Mouse (Mus musculus): Measurements from ENCODE around the gene Nckipsd.

The Nckipsd gene

GRCm38 (mm10) chr9:108808163-108808665 lies at the start of gene Nckipsd:
TSS of gene Nckipsd (plus strand) at chr9:108808368.
- DNase-seq (ENCODE audit: low spot score in 2 of 2), result peak; percentile 87

GRCm38 (mm10) chr9:108759121-108759520 lies 49.0 kb upstream of the Nckipsd start:
- DNase-seq (ENCODE audit: low spot score in 2 of 2), result no peak

DNA sequence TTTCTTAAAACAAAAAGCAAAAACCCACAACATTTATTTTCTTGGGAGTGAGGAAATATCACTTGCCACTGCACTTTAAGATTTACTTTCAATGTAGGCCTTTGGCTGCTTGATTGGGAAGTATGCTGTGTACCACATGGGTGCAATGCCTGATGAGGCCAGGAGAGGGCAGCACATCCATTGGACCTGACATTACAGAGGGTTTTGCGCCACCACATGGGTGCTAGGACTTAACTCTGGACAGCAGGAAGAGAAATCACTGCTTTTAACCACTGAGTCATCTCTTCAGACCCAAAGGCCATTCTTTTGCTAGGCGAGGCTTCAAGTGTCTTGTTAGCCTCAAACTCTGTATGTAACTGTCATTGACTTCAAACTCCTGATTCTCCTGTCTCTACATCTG lies 48.4 kb upstream of the Nckipsd start:
- no peak for DNase-seq (ENCODE audit: low spot score in 2 of 2)

DNA sequence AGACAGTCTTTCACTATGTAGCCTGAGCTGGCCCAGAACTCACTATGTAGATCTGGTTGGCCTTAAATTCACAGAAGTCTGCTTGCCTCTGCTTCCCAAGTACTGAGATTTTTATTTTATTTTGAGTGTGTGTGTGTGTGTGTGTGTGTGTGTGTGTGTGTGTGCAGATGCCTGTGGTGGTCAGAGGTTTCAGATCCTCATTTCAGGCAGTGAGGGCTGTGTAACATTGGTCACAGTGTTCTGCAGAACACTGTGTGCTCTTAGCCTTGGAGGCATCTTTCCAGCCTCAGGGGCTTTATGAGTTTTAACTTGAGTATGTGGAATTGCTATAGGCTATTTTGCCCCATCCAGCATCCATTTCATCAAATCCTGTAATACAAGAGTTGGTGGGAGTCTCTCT lies 46.6 kb upstream of the Nckipsd start:
- no peak for DNase-seq (ENCODE audit: low spot score in 2 of 2)

DNA sequence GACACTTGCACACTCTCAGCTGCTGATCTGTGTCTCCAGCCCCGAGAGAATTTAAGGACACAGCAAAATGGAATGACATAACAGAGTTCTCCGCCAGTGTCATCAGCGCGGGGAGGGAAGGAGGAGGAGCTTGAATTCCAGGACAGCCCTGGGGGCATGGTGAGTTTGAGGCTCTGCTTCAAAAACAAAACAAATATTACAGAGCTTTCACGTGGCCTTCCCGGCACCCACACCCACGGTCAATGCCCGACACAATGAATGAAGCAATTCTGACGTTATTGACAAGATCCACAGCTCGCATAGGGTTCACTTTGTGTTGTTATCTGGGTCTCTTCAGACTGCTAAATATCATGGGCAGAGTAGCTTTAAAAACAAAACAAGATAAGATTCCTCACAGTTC lies 43.2 kb upstream of the Nckipsd start:
- DNase-seq (ENCODE audit: low spot score in 2 of 2), result no peak

- DNase-seq (ENCODE audit: low spot score in 2 of 2), result no peak
Measured at GRCm38 (mm10) chr9:108776614-108777013, 31.6 kb upstream of the Nckipsd start.

GRCm38 (mm10) chr9:108777276-108777675 lies 30.9 kb upstream of the Nckipsd start:
- DNase-seq (ENCODE audit: low spot score in 2 of 2), result no peak

DNA sequence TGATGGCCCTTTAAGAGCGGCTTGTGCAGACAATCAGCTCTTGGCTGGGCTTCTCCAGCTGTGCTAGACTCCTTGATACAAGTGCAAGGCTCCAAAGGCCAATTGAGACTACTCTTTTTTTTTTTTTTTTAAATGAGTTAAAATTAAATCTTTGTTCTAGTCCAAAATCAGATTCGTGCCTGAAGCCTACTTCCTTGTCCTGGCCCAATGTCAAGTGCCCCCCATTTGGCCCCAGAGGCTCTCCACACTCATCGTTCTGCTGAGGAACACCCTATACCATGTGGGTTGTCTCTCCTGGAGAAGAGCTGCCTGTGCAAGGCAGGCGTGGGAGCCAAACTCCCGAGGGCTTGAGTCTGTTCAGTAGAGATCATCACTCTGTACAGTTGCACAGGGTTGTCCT lies 27.2 kb upstream of the Nckipsd start:
- DNase-seq (ENCODE audit: low spot score in 2 of 2), result no peak

DNA sequence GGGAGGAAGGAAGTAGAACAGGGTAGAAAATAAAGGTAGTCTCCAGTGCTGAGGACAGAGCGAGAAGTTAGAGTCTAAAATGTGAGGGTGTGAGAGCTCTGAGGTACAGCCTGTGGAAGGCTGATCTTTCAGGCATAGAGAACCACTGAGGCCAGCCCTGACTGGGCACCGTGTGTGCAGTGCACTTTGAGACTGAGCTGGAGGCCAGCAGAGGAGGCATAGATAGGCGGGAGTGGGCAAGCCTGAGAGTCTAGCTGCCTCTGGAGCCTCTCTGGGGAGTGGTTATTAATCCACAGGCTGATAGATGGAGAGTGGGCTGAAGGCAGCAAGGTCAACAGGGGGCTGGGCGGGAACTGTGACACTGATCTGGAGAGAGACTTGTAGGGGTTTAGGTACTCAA lies 26.3 kb upstream of the Nckipsd start:
- no peak for DNase-seq (ENCODE audit: low spot score in 2 of 2)

- no peak for DNase-seq (ENCODE audit: low spot score in 2 of 2)
Measured at GRCm38 (mm10) chr9:108782836-108783547, 25.2 kb upstream of the Nckipsd start.

DNA sequence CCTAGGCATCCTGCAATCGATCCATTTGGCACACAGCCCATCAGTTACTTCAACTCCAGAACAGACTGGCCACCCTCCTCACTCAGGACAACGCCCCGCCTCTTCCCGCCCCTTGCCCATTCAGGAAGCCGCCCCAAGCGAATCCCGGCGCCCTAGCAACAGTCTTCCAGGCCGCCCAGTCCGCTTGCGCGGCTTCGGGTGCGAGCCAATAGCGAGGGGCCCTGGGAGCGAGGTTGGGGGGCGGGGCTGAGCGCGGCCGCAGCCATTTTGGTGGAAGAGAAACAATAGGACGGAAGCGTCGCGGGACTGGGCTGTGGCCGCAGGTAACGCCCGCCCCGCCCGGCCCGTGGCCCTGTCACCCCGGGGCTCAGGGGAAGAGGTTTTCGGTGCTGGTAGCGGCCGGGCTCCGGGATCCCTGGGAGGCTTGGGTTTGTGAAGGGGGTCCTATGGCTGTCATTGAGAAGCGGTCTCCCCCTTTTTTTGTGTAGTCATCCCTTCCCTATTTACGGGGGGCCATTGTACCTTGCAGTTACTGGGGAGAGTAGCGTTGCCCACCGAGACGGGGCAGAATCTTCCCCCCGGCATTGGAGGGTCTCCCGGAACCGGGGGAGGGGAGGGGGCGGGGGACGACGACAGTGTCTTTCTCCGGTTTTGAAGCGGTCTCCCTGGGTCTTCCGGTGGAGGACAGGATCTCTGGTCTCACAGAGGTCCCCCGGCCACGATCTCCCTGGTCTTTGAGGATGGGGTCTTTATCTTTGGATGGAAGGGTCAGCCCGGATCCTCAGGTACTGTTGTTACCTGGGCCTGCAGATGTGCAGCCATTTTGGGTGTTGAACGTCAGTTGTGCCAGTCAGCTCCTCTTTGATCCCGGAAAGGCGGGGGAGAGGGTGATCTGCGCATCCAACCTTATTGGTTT lies 24.4 kb upstream of the Nckipsd start, which contains the start of gene Ip6k2:
TSS of gene Ip6k2 (plus strand) at position 249 of the 916 bp plus-strand sequence.
- peak; percentile 94 to 95 for DNase-seq (ENCODE audit: low spot score in 2 of 2)

DNA sequence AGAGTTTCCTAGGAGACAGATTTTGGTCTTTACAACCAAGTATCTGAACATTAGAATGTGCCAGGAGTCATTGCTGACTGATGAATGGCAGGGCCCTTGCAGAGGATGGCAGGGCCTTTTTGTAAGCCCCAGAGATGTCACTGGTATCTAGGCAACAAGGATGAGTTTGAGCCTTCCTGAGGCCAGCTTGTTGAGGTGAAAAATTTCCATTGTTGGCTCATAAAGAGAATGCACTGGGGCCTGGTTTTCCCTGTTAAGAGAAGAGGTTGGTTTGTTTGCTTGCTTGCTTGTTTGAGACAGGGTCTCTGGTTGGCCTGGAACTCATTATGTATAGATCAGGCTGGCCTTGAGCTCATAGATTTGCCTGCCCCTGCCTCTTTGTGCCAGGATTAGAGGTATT lies 22.8 kb upstream of the Nckipsd start:
- DNase-seq (ENCODE audit: low spot score in 2 of 2), result no peak

- DNase-seq (ENCODE audit: low spot score in 2 of 2), result no peak
Measured at GRCm38 (mm10) chr9:108786494-108786893, 21.7 kb upstream of the Nckipsd start.

- no peak for DNase-seq (ENCODE audit: low spot score in 2 of 2)
Measured at GRCm38 (mm10) chr9:108787080-108787479, 21.1 kb upstream of the Nckipsd start.

- DNase-seq (ENCODE audit: low spot score in 2 of 2), result no peak
Measured at GRCm38 (mm10) chr9:108788713-108789112, 19.5 kb upstream of the Nckipsd start.

- DNase-seq (ENCODE audit: low spot score in 2 of 2), result no peak
Measured at GRCm38 (mm10) chr9:108792307-108792706, 15.9 kb upstream of the Nckipsd start.

GRCm38 (mm10) chr9:108792730-108793129 lies 15.4 kb upstream of the Nckipsd start:
- no peak for DNase-seq (ENCODE audit: low spot score in 2 of 2)

DNA sequence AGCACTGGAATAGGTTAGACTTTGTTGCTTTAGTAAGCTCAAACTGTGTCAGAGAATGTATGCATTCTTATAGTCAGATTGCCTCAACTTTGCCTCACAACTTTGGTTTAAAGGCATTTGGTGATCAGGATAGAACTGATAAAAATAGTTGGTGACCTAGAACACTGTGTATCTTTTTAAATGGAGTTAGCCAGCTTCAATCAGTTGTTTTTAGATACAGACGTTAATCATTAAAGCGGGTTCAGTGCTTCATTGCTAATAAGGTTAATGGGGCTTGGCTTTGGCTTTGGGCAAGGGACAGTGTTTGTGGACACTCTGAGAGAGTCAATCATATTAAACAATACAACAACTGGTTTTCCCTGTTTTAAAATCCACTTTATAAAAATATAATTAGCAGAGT lies 12.9 kb upstream of the Nckipsd start:
- no peak for DNase-seq (ENCODE audit: low spot score in 2 of 2)

DNA sequence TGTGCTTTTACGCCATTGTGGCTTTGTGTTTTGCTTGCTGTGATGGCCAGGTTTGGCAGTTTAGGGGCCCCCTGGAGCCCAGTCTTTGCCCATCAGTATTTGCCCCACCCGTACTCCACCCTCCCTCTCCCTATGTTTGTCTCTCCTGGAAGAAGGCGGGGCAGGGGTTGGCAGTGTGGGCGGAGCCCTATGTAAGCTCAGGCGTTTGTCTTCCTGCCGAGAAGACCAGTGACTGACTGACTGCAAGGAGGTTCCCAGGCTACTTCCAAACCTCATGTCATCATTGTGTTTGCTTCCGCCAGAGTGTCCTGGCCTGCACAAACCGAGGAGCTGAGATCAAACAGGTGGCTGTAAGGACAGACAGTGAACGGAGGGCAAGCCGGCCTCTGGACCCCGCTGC lies 12.4 kb upstream of the Nckipsd start:
- no peak for DNase-seq (ENCODE audit: low spot score in 2 of 2)

GRCm38 (mm10) chr9:108796351-108796981 lies 11.7 kb upstream of the Nckipsd start:
- DNase-seq (ENCODE audit: low spot score in 2 of 2), result no peak

- DNase-seq (ENCODE audit: low spot score in 2 of 2), result no peak
Measured at GRCm38 (mm10) chr9:108797477-108797876, 10.7 kb upstream of the Nckipsd start.

GRCm38 (mm10) chr9:108798508-108799075 lies 9.6 kb upstream of the Nckipsd start:
- DNase-seq (ENCODE audit: low spot score in 2 of 2), result no peak

Data from right cerebral cortex, postnatal 36 days (tissue).